Mouse (Mus musculus): ENCODE data around the gene Olfr716.
"Not testable (repeated sequence)": the region's sequence is repeated elsewhere in the genome, so short reads cannot be mapped to it uniquely, and the experiment has no call there.

The Olfr716 gene

DNA sequence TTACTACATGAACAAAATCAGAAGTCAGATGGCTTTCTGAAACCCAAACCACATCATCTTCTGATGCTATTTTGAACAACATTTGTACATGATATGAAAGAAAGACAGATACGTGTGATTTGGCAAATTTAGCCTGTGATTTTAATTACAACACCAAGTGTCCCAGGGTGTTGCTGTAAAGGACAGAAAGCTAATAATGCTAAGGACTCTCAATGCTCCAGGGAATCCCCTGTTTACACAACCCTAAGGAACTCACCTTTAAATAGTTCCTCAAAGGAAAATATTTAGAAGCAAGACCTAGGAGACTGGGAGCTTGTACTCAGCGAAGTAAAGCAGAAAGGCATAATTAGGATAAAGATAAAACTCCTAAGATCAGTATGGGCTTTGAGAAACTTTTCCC lies at the start of gene Olfr716:
TSS of gene Olfr716 (plus strand) at position 301 of the 400 bp plus-strand sequence.
- DNase-seq (ENCODE audit: low read depth, low spot score) = not testable (repeated sequence)

DNA sequence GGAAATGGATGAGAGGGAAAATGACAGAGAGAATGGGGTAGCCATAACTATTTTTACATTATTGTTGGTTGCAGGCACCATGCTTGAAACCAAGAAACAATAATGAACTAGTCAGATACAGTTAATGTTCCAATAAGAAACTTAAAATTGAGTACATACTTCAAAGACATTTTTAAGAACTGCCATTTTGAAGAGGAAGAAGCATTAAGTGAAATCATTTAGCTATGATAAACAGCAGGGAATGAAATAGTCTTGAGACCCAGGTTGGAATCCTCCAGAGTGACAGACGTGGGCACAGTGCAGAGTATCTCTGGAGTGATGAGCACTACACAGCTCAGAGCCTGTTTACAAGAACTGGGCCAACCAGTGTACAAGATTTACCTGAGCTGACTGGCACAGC lies 45.2 kb upstream of the Olfr716 start, which contains the start of gene Olfr17:
TSS of gene Olfr17 (plus strand) at position 301 of the 400 bp plus-strand sequence.
- no peak for DNase-seq (ENCODE audit: low read depth, low spot score)

DNA sequence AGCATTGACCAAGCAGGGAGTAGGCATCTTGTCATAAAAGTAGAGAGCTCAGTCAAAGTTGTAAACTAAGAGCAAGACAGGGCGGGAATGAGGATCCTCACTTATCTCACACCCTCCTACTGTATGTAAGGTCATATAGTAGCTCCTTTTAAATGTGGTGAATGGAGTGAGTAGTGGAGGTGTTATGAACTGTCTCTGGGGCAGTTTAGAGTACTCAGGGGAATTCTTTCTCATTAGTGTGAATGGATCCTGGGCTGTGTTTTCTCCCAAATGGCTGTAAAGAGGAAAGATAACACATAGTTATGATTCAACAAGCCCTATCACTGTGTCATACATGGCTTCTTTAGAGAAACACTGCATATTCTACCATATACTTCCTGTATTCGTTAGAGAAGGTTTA lies 27.9 kb upstream of the Olfr716 start, which contains the start of gene Olfr715b:
TSS of gene Olfr715b (minus strand) at position 101 of the 400 bp plus-strand sequence.
- not testable (repeated sequence) for DNase-seq (ENCODE audit: low read depth, low spot score)

DNA sequence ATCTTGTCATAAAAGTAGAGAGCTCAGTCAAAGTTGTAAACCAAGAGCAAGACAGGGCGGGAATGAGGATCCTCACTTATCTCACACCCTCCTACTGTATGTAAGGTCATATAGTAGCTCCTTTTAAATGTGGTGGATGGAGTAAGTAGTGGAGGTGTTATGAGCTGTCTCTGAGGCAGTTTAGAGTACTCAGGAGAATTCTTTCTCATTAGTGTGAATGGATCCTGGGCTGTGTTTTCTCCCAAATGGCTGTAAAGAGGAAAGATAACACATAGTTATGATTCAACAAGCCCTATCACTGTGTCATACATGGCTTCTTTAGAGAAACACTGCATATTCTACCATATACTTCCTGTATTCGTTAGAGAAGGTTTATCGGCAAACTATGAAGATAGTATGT lies 7.1 kb upstream of the Olfr716 start, which contains the start of gene Olfr715:
TSS of gene Olfr715 (minus strand) at position 101 of the 400 bp plus-strand sequence.
- DNase-seq (ENCODE audit: low read depth, low spot score) = not testable (repeated sequence)

DNA sequence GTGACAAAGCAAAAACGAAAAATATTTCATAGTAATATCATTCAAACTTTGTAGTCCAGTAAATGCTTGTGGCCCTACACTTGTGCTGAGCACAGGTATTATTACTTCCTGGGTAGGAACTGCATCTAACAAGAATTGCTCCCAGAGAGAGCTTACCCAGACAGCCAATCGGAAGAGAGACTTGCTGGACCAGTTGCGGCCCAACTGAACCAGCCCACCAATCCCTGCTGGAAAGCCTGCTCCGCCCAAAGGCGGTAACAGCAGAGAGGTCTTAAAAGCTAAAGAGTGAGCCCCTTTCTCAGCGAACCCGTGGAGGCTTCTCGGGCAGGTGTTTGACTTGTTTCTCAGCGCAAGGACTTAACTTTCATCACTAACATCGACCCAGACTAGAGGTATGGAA lies 28.6 kb downstream of the Olfr716 start, which contains the start of gene Nlrp14:
TSS of gene Nlrp14 (plus strand) at position 301 of the 400 bp plus-strand sequence.
- no peak for DNase-seq (ENCODE audit: low read depth, low spot score)

DNA sequence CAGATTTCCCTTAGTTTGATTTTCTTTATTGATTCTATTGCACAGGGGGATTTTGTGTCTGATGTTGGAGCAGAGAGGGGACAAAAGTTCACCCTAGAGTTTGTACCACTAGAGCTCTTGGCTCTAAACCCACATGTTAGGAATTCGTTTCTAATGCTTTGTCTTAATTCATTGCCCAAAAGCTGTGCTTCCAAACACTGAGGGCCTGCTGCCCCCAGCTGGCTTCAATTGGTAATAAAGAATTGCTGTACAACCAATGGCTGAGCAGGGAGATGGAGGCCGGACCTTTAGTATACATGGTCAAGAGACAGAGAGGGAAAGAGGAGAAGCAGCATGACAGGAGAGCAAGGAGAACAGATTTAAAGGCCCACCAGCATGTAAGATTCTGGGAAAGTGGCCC lies 42.3 kb downstream of the Olfr716 start:
- DNase-seq (ENCODE audit: low read depth, low spot score) = no peak
